Mouse (Mus musculus): ENCODE data around the gene Psmd2.
A peak's percentile ranks its signal among the peaks of the same experiment; 100 is the strongest.

The Psmd2 gene

DNA sequence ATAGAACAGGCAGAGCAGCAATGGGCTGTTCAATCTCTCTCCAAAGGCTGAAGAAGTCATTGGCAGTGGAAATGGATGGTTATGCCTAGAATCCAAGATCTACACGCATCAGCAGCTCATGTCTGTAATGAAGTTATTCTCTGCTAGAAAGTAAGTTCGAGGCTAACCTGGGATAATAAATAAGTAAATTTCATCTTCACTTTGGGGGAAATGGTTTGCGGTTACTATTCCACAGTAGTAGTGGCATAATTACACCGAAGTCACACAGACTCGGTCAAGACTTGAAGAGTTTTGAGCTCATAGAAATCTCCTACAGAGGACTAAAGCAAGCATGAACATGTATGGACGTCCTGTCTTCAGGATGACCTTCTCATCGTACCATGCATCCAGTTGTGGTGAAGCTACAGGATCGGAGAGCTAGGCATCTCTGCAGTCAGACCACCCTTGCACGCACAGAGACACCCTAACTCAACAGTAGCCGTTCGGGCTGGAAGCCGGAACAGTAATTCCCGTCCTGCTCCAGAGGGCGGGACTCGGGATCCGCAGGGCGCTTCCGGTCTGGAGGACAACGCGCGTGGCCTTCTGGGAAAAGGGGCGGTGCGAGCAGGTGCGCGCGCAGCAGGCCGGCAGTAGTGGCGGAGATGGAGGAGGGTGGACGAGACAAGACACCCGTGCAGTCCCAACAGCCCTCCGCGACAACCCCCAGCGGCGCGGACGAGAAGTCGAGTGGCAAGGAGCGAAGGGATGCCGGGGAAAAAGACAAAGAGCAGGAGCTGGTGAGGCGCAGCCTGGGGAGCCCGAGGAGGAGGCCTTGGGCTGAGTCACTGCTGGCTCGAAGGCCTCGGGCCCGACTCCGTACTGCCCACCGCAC is at the start of gene Psmd2:
Psmd2 (plus strand) TSS at position 577 of the 871 bp plus-strand sequence.
- DNase-seq (ENCODE audit: low spot score in 2 of 2) = peak; percentile 90 to 96

DNA sequence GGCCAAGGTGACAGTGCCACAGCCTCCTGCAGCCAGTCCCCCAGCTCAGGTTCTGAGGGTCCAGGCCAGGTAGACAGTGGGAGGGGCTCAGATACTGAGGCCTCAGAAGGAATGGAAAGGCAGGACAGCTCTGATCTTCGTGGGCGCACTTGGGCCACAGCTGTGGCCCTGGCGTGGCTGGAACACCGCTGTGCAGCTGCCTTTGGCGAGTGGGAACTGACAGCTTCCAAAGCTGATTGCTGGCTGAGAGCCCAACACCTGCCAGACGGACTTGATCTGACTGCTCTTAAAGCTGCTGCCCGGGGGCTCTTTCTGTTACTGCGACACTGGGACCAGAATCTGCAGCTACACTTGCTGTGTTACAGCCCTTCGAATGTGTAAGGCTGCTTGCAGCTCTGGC is 46.7 kb upstream of the Psmd2 start:
- no peak for DNase-seq (ENCODE audit: low spot score in 2 of 2)

DNA sequence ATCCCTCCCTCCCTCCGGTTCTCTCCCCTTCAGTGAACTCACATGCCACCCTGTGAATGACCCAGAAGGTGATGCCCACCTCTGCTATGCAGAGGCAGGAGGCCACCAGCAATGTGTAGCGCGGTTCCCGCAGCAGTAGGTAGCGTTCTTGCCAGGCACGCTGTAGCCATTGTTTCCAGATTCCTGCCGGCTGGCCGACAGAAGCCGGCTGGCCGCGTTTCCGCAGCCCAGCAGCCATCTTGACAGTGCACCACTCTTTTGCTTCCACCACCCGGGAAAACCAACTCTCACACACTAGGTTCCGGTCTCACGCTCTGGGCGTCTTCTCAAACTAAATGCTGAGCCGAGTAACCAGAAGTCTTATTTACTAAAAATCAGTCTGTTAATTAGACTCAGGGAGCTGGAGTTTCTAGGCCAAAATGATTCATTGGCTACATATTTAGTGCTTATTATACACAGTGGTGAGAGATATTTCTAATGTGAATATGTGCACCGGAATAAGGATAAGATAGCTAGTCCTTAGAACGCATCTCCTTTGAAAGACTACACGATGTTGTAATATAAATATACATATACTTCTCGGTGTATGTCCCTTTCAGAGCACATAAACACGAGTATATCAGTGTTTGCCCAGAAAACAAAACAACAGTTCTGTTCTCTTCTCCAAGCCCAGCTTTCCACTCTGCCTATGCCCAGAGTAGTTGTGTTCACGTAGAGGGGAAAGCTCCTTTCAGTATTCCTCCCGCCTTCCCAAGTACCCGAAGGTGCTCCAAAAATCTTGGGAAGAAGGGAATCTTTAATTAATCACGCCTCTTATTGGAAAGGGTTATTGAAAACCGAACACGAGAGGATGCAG is 40.7 kb upstream of the Psmd2 start:
- DNase-seq (ENCODE audit: low spot score in 2 of 2) = peak in 1 of 2 experiments; percentile 54

DNA sequence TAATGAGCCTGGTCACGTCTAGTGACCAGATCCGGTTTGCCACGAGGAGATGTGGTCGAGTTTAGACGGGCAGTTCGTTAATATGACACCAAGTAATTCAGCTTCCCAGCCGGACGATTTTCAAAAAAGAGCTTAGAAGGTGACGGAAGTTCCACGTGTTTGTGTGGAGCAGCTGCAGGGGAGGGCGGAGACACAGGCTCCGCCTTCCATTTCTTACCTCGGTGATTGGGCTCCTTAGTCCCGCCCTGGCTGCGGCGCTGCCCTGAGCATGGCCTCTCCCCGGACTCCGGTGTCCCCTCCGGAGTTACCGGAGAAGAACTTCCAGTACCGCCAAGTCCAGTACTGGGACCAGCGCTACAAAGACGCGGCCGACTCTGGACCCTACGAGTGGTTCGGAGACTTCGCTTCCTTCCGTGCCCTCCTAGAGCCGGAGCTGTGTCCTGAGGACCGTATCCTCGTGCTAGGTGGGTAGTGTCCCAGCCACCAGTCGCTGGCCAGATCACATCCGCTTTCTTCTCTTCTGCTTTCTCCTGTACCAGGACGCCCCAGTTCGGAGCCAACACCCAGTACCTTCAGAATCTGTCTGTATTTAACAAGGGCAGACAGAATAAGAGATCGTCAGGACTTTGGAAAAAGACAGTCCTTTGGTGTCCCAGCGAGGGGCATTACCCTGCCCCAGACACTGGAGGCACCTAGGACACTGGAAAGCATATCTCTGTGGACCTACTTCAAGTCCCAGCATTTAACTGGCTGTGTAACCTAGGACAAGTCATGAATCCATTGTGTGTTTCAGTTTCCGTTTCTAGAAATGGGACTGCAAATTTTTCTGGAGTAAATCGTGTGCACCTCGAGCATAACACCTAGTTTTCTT is 39.9 kb upstream of the Psmd2 start, which contains the start of the genes Eef1akmt4, Gm49333 and Alg3:
Eef1akmt4 (plus strand) TSS at position 237 of the 871 bp plus-strand sequence.
Gm49333 (plus strand) TSS at position 254 of the 871 bp plus-strand sequence.
Alg3 (minus strand) TSS at position 379 of the 871 bp plus-strand sequence.
- peak in 1 of 2 experiments; percentile 67 for DNase-seq (ENCODE audit: low spot score in 2 of 2)

DNA sequence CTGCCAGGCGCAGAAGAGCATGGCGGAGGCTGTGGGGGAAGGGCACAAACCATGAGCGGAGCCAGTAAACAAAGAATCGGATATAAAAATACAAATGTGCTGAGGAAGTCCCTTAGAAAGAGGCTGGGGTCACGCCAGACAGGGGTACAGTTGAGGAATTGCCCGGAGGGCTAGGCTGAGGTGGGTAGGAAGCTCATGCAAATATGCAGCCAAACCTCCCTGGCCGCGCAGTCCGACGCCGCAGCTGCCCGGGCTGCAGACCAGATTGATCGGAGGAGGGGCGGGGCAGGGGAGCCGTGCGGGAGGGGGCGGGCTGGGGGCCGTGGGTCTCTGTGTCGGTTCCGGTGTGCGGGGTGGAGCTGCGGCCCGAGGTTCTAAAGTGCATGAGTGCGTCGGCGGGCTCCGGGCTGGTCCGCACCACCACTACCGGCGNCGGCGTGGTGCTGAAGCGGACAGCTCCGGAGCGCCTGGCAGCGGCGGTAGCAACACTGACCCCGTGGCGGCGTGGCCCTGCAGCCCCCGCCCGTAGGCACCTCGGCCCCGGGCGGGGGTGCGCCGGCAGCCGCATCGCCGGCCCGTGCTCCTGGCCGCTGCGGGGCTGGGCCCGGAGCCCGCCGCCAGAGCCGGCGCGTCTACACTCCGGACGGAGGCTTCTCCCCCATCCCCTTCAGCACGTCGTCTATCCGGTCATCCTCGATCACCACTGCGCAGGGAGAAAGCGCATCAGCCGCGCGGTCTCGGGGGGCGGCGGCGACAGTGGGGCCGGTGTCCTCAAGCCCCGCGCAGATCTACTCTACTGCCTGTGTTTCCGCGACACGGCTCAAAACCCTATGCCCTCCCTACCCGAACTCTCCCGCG is 31.7 kb upstream of the Psmd2 start:
- no peak for DNase-seq (ENCODE audit: low spot score in 2 of 2)

DNA sequence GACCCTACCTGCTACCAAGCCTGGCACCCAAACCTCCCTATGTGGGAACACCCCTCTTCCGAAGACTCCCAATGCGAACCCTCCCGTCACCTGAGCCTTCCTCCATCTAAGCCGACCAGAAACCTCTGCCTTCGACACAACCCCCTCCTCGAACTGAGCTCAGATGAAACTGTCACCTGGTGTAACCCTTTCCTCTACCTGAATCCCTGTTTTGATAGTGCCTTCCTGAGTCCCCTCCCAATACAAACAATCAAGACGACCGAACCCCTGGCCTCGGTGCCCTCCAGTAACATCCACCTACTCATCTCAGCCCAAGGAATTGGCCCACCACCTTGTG is 31.1 kb upstream of the Psmd2 start:
- no peak for DNase-seq (ENCODE audit: low spot score in 2 of 2)

DNA sequence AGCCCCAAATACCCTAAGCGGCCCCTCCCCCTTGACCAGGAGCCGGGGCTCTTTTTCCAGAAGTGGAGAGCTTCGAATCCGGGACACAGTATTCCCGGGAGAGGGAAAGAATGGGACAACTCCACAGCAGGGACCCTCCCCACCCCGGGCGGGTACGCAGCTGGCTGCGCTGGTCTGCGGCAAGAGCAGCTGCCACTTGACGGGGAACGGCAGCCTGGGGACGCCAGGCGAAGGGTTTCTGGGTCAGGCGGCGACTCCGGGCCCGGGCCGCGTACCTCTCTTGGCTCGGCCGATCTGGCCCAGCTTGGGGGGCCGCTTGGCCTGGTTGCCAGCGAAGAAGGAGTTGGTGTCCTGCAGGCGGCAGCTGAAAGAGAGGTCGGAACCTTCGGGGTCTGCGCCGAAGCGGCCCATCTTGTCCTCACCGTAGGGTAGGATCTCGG is 30.7 kb upstream of the Psmd2 start:
- DNase-seq (ENCODE audit: low spot score in 2 of 2) = no peak

DNA sequence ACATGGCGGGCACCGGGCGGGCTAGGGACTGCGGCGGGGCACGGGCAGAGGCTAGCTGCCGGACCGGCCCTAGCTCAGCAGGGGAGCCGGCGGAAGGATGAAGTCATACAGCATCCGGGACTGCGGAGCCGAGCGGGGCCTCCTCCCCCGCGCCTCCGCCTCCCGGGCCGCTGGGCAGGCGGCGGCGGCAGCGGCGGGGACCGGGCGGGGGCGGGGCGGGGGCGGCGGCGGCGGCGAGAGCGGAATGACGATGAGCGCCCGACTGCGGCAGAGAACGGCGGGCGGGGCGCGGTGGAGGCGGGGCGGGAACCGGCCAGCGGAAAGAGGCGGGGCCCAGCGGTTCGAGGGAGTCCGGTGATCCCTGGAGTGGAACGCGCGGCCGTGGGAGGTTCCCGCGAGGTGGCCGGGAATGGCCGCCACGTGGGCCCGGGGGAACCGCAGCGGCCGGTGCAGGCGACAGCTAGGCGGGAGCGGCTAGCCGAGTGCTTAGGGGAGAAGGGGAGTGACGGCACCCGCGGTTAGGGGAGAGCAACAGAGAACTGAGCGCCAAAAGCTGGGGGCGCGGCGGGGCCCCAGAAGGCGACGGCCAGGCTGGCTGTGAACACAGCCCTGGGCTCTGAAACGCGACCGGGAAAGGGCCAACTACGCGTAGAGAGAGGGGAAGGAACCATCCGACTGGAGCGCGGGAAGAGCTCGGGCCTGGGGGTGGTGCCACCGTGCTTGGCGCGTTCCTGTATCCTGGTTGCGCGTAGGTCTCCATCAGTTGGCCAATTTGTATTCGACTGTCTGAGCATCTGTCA is 30.1 kb upstream of the Psmd2 start, which contains the start of gene Camk2n2:
Camk2n2 (minus strand) TSS at position 97 of the 800 bp plus-strand sequence.
- DNase-seq (ENCODE audit: low spot score in 2 of 2) = peak in 1 of 2 experiments; percentile 33

DNA sequence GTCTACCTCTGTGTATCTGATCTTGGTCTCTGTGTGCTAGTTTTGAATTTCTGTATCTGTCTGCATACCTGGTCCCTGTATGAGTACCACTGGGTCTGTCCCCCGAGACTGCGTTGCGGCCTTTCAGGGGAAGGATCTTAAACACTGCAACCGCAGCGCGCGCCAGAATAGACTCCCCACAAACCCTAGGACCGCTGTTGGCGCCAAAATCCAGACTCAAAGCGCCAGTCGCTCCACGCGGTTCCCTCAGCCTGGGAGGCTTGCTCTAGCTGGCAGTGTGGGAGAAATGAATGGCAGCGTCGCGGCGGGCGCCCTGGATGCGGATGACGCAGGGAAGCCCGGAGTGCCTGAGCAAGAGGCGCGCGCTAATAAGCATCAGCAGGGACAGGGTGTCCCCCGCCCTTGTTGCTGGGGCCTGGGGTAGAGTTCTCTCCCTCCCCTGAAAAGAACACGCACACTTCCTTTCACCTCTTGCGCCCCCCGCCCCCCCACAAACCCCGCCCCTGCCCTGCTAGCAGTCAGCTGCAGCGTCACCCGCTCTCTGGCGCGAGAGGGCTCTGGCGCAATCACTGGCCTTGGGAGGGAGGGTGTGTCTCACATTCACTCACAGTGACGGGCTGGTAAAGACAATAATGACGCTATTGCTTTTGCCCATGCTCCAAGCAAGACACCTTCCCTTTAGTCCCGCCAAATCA is 29.3 kb upstream of the Psmd2 start:
- DNase-seq (ENCODE audit: low spot score in 2 of 2) = peak; percentile 51 to 53

DNA sequence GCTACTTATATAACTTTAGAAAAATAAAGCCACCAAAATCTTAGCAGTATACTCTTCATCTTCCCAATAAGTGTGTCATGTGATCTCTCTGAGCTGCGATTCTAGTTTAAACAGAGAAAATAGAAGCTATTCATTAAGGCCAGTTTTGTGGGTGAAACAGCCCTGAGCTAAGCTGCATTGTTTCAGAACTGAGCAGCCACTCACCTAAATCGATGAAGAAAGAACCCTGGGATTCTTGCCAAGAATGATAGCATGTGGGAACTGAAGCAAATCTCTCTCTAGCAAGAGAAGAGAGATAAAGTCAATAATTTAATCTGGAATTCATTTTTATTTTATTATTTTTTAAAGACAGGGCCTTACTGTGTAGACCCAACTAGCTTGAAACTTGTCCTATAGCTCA is 28.2 kb upstream of the Psmd2 start:
- DNase-seq (ENCODE audit: low spot score in 2 of 2) = no peak

DNA sequence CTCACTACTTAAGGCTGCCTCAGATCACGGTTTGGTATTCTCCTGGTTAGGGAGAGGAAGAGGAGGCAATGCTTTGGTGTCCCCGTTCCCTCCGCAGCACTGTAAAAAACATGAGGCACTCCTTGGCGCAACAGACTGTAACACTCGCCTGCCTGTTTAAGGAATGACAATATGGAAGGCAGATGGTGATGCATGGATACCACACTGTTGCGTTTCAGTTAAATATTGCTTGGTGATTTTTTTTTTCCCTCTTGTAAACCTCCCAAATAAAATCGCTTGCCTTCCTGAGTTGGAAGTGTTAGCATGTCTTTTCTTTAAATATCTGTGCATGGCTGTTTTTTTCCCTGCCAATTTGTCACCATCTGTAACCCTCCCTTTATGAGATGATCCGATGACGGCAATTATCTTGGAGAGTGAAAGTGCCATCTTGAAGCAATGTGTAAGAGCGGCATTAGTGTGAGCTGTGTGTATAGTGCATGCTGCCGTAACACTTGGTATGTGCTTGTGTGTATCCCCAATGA is 22.5 kb upstream of the Psmd2 start:
- peak in 1 of 2 experiments; percentile 30 for DNase-seq (ENCODE audit: low spot score in 2 of 2)

DNA sequence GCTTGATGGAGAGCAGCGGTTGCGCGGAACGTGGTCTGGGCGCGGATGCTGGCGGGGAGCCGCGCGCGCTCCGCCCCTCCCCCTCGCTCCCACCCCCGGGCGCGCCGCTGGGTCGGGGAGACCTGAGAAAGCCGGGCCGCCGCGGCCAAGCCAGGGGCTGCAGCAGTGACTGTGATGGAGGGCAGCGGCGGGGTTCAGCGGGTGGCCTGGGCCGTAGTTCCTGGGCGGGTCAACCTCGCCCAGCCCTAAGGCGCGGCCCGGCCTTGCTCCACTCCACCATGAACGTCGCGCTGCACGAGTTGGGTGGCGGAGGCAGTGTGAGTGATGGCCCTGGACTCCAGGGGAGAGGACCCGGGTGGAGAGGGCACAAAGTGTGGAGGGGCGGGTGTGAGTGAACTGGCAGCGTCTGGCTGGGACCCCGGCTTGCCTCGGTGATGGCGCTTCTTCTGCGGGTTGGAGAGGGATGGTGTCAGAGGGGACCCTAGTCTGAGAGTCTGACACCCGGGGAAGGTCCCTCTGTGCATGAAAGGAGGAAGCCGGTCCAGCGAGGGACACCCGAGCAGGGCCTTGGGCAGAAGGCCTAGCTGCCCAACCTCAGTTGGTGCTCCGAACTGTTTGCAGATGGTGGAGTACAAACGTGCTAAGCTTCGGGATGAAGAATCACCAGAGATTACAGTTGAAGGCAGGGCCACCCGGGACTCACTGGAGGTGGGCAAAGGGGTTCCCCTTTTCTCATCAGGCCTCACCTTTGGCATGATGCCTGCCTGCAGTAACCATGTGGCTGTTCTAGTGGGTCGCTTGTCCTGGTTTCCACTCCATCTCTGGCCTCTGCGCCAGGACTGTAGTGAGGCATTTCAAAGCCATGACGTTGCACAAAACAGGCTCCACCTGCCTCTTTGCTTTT is 21.5 kb upstream of the Psmd2 start, which contains the start of gene Ece2:
Ece2 (plus strand) TSS at position 98 of the 904 bp plus-strand sequence.
- no peak for DNase-seq (ENCODE audit: low spot score in 2 of 2)

DNA sequence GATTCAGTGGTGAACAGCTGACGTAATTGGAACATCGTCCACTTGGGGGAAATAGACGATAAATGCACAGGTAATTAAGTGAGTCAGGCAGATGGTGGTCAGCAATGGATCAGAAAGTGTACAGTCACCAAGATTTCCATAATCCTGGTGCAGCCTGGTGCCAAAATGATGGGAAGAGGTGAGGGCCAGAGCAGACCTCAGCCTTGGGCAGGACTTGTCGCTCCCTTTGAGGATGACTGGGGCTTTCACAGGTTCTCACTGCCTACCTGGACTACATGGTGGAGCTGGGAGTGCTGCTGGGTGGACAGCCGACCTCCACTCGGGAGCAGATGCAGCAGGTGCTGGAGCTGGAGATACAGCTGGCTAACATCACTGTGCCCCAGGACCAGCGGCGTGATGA is 14.0 kb upstream of the Psmd2 start:
- no peak for DNase-seq (ENCODE audit: low spot score in 2 of 2)

DNA sequence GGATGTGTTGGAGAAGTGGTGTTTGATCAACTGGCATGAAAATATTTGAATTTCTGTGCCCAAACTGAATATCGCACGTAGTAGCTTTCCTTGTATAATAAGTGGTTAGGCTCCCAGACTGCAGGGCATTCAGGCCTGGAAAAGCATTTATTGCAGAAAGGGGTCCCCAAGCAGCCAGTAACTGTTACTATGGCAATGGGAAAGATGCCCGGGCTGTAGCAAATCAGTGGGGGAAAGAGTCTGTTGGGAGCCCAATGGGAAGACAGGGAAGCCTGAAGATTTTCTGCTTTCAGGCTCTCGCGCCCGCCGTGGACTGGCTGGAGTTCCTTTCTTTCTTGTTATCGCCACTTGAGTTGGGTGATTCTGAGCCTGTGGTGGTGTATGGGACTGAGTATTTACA is 13.1 kb upstream of the Psmd2 start:
- DNase-seq (ENCODE audit: low spot score in 2 of 2) = peak; percentile 28 to 43

DNA sequence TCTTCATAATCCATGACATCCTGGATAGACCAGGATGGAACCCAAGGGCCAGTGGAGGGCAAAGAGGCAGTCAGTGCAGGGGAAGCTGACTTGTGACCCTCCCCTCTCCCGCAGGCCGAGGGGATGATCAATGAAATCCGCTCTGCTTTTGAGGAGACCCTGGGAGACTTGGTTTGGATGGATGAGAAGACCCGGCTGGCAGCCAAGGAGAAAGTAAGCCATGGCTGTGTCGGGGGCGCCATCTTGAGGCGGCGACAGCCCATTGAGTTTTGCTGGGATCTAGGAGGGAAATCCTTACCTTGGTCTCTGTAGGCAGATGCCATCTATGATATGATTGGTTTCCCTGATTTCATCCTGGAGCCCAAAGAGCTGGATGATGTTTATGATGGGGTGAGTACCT is 9.3 kb upstream of the Psmd2 start:
- DNase-seq (ENCODE audit: low spot score in 2 of 2) = peak; percentile 46 to 77

DNA sequence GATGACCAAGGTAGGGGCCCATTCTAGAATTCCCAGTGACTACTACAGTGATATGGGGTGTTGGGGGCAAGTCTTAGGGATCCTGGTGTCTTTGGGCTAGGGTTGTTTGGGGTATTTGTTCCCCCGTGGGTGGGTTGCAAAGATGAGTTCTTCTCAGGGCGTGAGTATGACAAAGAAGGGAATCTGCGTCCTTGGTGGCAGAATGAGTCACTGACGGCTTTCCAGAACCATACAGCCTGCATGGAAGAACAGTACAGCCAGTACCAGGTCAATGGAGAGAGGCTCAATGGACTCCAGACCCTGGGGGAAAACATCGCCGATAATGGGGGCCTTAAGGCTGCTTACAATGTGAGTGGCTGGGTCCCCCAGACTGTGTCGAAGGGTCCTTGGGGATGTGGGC is 7.5 kb upstream of the Psmd2 start:
- no peak for DNase-seq (ENCODE audit: low spot score in 2 of 2)

DNA sequence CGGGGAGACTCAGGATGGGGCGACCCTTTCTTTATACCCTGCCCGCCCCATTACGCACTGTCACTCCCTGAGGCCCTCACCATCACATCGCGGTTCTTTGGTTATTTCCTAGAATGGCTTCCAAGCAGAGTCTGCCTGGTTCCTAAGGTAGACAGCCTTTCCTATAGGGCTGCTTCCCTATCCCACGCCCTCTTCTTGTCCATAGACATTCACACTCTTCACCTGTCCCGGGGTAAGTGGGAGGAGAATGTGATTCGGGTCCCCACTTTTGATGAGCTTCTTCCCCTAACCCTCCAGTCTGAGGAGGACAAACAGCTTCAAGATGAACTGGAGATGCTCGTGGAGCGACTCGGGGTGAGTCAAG is 477 bp downstream of the Psmd2 start:
- DNase-seq (ENCODE audit: low spot score in 2 of 2) = no peak

DNA sequence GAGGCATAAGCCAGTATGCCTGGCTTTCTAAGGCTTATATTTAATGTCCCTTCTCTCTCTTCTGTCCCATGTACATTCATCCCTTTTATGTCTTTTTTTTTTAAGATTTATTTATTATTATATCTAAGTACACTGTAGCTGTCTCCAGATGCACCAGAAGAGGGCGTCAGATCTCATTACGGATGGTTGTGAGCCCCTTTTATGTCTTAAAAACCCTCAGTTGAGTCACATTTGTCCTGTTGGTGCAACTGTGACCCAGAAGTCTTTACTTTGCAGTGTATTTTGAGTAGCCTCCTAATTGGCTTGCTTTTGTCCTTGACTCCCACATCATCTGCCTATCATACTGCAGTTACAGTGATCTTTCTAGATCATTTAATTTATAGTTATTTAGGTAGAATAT is 1.9 kb downstream of the Psmd2 start:
- DNase-seq (ENCODE audit: low spot score in 2 of 2) = no peak

Data from frontal cortex, postnatal 14 days (tissue).